Mouse (Mus musculus) forebrain, embryonic 16.5 days (tissue): Measurements from ENCODE around the gene Prelid1. TPM values are rescaled to one million over a fixed set of nuclear protein-coding genes. Genes with fewer than 3 reads are reported as not detected.
A peak's percentile ranks its signal among the peaks of the same experiment; 100 is the strongest.

Experiments used
- ATAC-seq: fragments of 200-750 bp; cut with Nextera tagmentation; 2 replicates; pipeline ENCODE4 v1.8.0; 2017; ENCODE audit warnings: mild to moderate bottlenecking, moderate library complexity
- H3K27ac ChIP-seq: fragments of 300-500 bp; sonication (generic); 2 replicates; pipeline ENCODE4 v1.5.1; 2014; ENCODE audit warnings: low read length, control low read depth
- H3K27me3 ChIP-seq: fragments of 300-500 bp; sonication (generic); replicated peaks from 2 replicates; pipeline ENCODE4 v1.6.1; 2014; ENCODE audit warnings: low read length; ENCODE audit not compliant: control insufficient read depth, insufficient read depth
- H3K36me3 ChIP-seq: fragments of 300-500 bp; sonication (generic); 2 replicates; pipeline ENCODE4 v1.6.1; 2014; ENCODE audit not compliant: control insufficient read depth, insufficient read depth
- H3K4me1 ChIP-seq: fragments of 300-500 bp; sonication (generic); replicated peaks from 2 replicates; pipeline ENCODE4 v1.6.1; 2014; ENCODE audit warnings: low read length; ENCODE audit not compliant: control insufficient read depth, insufficient read depth
- H3K4me2 ChIP-seq: fragments of 300-500 bp; sonication (generic); 2 replicates; pipeline ENCODE4 v1.6.1; 2014; ENCODE audit warnings: mild to moderate bottlenecking, low read length, control low read depth
- H3K4me3 ChIP-seq: fragments of 300-500 bp; sonication (generic); replicated peaks from 2 replicates; pipeline ENCODE4 v1.5.1; 2014; ENCODE audit warnings: mild to moderate bottlenecking, low read length, control low read depth
- H3K9ac ChIP-seq: fragments of 300-500 bp; sonication (generic); replicated peaks from 2 replicates; pipeline ENCODE4 v1.6.1; 2014; ENCODE audit warnings: low read depth, low read length, control low read depth
- H3K9me3 ChIP-seq: fragments of 300-500 bp; sonication (generic); 2 replicates; pipeline ENCODE4 v1.6.1; 2016; ENCODE audit warnings: low read length; ENCODE audit not compliant: control insufficient read depth
- WGBS: fragments of 180-500 bp; shearing (Covaris S2); extraction: QIAGEN DNeasy Blood & Tissue Kit; methylation state at CpG from one replicate; pipeline ENCODE4 v1.1.7; 2014; 5-methylcytosine and 5-hydroxymethylcytosine counted together
- polyA plus RNA-seq: library from polyadenylated mRNA; unstranded; fragments of >200 nt; fragmentation: Nextera tagmentation; extraction: Ambion mirVana; gene quantifications from 2 replicates; pipeline ENCODE4 v1.2.1, GENCODE M21; 2015

The Prelid1 gene
- polyA plus RNA-seq, 1 experiment from 2014 or later, result 303 TPM

GRCm38 (mm10) chr13:55329683-55330566 lies 9.6 kb downstream of the Prelid1 start, which contains the start of gene Mxd3:
Gene Mxd3 (minus strand): TSS chr13:55329823.
- H3K4me1 ChIP-seq, result peaks cover 33% of the 10 kb centered on the region

GRCm38 (mm10) chr13:55330567-55331400 lies 10.5 kb downstream of the Prelid1 start:
- Histone ChIP-seq H3K9me3 (no peaks in the 10 kb centered on the region), H3K27me3 (no peaks in the 10 kb centered on the region), H3K36me3 (peaks cover 5% of the 10 kb centered on the region), H3K4me3 (peak overlapping the region; percentile 93), H3K4me2 (peak overlapping the region; percentile 92), H3K4me1 (peaks cover 33% of the 10 kb centered on the region), H3K27ac (peak overlapping the region; percentile 89), H3K9ac (peak overlapping the region; percentile 76)
- 51% methylated on average over 14 of the region's 14 CpGs for WGBS
- no peak; the same call in 1 of the 2 replicates for ATAC-seq

More at GRCm38 (mm10) chr13:55329683-55330566, 9.6 kb downstream of the Prelid1 start, which contains the start of gene Mxd3:
- peak within 1 kb of the TSS; percentile 93 for H3K4me3 ChIP-seq
- H3K9me3 ChIP-seq, result no peaks in the 10 kb centered on the region
- H3K36me3 ChIP-seq, result peaks cover 12% of the 10 kb centered on the region
- H3K27ac ChIP-seq, result peak within 1 kb of the TSS; percentile 89
- peak; percentile 81 for ATAC-seq
- under 1% methylated on average over 79 of the region's 82 CpGs for WGBS
- H3K9ac ChIP-seq, result peak within 1 kb of the TSS; percentile 76
- no peaks in the 10 kb centered on the region for H3K27me3 ChIP-seq
- peak within 1 kb of the TSS; percentile 92 for H3K4me2 ChIP-seq

GRCm38 (mm10) chr13:55332331-55332730 lies 12.0 kb downstream of the Prelid1 start:
- no peaks in the 10 kb centered on the region for H3K36me3 ChIP-seq
- 88% methylated on average over 3 of the region's 3 CpGs for WGBS
- no peak overlapping the region for H3K9ac ChIP-seq
- H3K27ac ChIP-seq, result no peak overlapping the region
- peaks cover 28% of the 10 kb centered on the region for H3K4me1 ChIP-seq
- no peaks in the 10 kb centered on the region for H3K9me3 ChIP-seq
- H3K27me3 ChIP-seq, result no peaks in the 10 kb centered on the region
- no peak overlapping the region for H3K4me3 ChIP-seq
- no peak for ATAC-seq
- no peak overlapping the region for H3K4me2 ChIP-seq

- no peak for ATAC-seq
- Histone ChIP-seq H3K4me3 (no peak overlapping the region), H3K9ac (no peak overlapping the region), H3K9me3 (no peaks in the 10 kb centered on the region), H3K4me2 (no peak overlapping the region), H3K27me3 (no peaks in the 10 kb centered on the region), H3K27ac (no peak overlapping the region), H3K4me1 (peaks cover 1% of the 10 kb centered on the region; the same call in 1 of the 2 replicates), H3K36me3 (no peaks in the 10 kb centered on the region)
- 89% methylated on average over 4 of the region's 4 CpGs for WGBS
These were observed 15.4 kb downstream of the Prelid1 start for GRCm38 (mm10) chr13:55335701-55336100.

GRCm38 (mm10) chr13:55337341-55337975 lies 17.2 kb downstream of the Prelid1 start:
- ATAC-seq, result no peak
- no peaks in the 10 kb centered on the region for H3K36me3 ChIP-seq
- 71% methylated on average over 10 of the region's 10 CpGs for WGBS
- no peak overlapping the region for H3K4me3 ChIP-seq
- H3K27ac ChIP-seq, result no peak overlapping the region
- no peaks in the 10 kb centered on the region for H3K9me3 ChIP-seq
- H3K4me2 ChIP-seq, result no peak overlapping the region
- H3K9ac ChIP-seq, result no peak overlapping the region
- no peaks in the 10 kb centered on the region for H3K27me3 ChIP-seq
- H3K4me1 ChIP-seq, result no peaks in the 10 kb centered on the region

GRCm38 (mm10) chr13:55338131-55339054 lies 18.1 kb downstream of the Prelid1 start:
- H3K27ac ChIP-seq, result no peak overlapping the region
- no peak overlapping the region for H3K9ac ChIP-seq
- H3K4me2 ChIP-seq, result no peak overlapping the region
- H3K27me3 ChIP-seq, result no peaks in the 10 kb centered on the region
- no peaks in the 10 kb centered on the region for H3K9me3 ChIP-seq
- H3K4me1 ChIP-seq, result no peaks in the 10 kb centered on the region
- no peak for ATAC-seq
- WGBS, result 59% methylated on average over 12 of the region's 12 CpGs
- no peak overlapping the region for H3K4me3 ChIP-seq
- no peaks in the 10 kb centered on the region for H3K36me3 ChIP-seq

- Histone ChIP-seq H3K27me3 (no peaks in the 10 kb centered on the region), H3K4me1 (no peaks in the 10 kb centered on the region), H3K9me3 (no peaks in the 10 kb centered on the region), H3K4me2 (no peak overlapping the region), H3K4me3 (no peak overlapping the region), H3K27ac (no peak overlapping the region), H3K9ac (no peak overlapping the region), H3K36me3 (no peaks in the 10 kb centered on the region)
- no peak for ATAC-seq
- WGBS, result 50% methylated on average over 2 of the region's 2 CpGs
These were observed 19.0 kb downstream of the Prelid1 start for GRCm38 (mm10) chr13:55339259-55339658.

- ATAC-seq, result no peak
- Histone ChIP-seq H3K27ac (no peak overlapping the region), H3K9ac (no peak overlapping the region), H3K9me3 (no peaks in the 10 kb centered on the region), H3K4me1 (no peaks in the 10 kb centered on the region), H3K4me2 (no peak overlapping the region), H3K36me3 (peaks cover 24% of the 10 kb centered on the region), H3K4me3 (no peak overlapping the region), H3K27me3 (no peaks in the 10 kb centered on the region)
- 49% methylated on average over 11 of the region's 11 CpGs for WGBS
These were observed 22.2 kb downstream of the Prelid1 start for GRCm38 (mm10) chr13:55342469-55342868.
